Mouse (Mus musculus) spleen, adult 18-20 months (tissue): ENCODE results near the gene Clcn6.

Source experiments
- DNase-seq, 2 experiments: peaks; one replicate each; pipeline ENCODE4 v3.0.0; 2022; ENCODE audit warnings: mixed read lengths in 2 of 2

The Clcn6 gene

DNA sequence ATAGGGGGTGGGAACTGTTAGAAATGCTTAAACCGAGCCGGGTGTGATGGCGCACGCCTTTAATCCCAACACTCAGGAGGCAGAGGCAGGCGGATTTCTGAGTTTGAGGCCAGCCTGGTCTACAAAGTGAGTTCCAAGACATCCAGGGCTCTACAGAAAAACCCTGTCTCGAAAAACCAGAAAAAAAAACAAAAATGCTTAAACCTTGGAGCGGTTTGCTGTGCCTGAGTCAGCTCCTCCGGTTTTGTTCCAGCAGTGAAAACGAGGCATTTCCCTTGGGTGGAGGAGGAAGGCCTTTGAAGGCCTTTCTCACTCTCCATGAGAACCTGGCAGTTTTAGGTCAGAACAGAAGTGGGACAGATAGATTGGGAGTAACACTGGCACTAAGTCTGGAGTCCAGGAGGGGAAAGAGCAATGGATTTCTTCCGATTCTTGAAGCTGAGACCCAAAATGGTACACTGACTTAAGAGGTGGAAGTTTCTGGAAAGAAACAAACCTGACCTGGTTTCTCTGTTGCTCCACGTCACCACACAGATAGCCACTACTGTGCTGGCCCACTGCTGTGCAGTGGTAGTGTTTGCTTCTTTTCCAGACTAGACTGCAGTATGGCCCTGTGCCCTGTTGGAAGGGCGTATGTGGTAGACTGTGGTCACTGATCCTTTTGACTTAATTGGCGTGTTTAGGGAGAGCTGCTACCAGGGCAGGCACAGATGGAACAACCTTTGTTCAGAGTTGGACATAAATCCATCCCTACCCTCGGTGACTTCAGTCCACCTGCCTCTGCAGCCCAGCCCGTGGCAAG, 1.6 kb upstream of the Clcn6 start:
- DNase-seq = no peak

- DNase-seq = peak in 1 of 2 experiments; percentile 11
These were observed 820 bp upstream of the Clcn6 start for GRCm38 (mm10) chr4:148039254-148040028.

GRCm38 (mm10) chr4:148038079-148038599, 482 bp downstream of the Clcn6 start:
- DNase-seq = no peak

DNA sequence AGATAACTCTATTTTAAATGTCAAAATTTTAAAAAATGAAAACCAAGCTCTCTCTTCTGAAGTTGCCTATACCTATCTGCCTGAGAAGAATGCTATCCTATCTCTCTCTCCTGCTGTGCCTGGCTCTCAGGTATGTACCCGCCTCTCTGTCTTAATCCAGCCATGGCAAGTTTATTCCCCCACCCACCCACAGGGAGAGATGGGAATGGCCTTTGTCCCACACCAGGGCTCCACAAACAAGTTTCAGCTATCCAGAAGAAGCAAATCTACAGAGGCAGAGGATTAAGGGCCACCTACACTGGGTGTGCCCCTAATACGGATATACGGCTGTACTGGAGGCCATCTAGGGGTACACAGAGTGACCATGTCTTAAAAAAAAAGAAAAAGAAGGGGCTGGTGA, 3.2 kb downstream of the Clcn6 start:
- no peak for DNase-seq

GRCm38 (mm10) chr4:148033858-148034410, 4.7 kb downstream of the Clcn6 start:
- no peak for DNase-seq

DNA sequence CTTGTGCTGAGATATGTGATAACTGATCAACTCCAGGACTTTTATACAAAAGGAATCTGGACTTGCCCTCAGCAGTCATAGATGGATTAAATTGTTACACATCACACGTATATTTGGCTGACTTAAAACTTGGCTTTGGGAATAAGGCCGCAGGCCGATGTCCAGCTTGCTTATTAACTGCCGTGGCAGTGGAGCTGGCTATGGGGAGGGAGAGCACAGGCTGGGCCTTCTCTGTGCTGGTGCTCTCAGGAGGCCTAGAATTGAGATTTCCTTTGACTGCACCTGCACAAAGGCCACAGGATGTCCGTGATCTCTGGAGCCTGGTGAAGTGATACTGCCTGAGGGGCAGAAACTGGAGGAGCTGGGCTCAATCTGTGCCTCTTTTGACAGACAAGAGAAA, 8.1 kb downstream of the Clcn6 start:
- no peak for DNase-seq

- DNase-seq = no peak
These were observed 9.3 kb downstream of the Clcn6 start for GRCm38 (mm10) chr4:148029297-148029696.

DNA sequence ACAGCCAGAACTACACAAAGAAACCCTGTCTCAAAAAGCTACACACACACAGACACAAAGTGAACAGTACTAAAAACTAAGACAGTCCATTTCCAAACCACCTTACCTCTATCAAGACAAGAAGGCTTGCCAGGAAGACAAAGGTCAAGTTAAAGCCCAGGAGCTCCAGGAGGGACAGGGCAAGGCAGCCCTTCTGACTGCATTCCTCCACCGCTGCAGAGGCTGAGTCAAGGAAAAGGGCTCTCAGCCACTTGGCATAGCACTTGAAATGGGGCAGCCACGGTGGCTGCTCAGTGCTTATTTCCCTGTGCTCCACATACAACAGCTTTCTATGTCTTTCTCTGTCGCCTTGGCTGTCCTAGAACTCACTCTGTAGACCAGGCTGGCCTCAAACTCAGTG, 14.6 kb downstream of the Clcn6 start:
- no peak for DNase-seq

- DNase-seq = no peak
These were observed 20.2 kb downstream of the Clcn6 start for GRCm38 (mm10) chr4:148018410-148018809.

GRCm38 (mm10) chr4:148016981-148017380, 21.6 kb downstream of the Clcn6 start:
- DNase-seq = no peak

DNA sequence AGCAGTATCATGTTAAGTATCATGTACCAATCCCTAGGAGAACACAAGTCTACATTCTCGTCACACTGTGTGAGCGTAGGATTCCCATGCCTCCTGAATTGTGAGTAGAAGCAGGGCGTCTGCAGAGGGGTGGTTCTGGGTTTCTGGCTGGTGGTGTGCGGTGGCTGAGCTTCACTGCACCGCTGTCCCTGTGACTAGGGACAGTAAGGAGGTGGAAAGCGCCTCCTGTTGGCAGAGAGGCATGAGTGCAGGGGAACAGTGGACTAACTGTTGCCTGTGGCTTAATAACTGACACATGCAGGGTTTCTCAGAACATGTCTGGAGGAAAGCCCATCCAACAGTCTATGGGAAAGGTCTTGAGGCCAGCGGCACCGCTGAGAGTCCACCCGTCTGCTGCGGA, 23.2 kb downstream of the Clcn6 start:
- no peak for DNase-seq

- no peak for DNase-seq
These were observed 26.4 kb downstream of the Clcn6 start for GRCm38 (mm10) chr4:148012216-148012615.

DNA sequence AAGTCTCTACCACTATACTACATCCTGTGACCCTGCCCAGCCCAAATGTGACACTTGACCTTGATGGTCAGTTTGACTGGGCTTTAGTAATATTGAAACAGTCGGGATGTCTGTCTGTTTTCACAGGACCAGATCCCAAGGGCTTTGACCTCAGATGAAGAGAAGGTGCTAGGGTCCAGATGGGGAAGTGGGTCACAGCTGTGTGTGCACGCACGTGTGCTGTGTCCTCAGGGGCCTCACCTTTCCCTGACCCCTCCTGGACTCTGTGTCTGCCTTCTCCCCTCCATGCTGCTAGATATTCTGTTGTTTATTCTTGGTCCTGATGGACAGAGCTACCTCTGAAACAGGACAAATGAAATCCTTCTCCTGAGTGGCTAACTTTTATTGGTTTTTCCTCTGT, 27.3 kb downstream of the Clcn6 start:
- DNase-seq = no peak

- DNase-seq = no peak
These were observed 29.0 kb downstream of the Clcn6 start for GRCm38 (mm10) chr4:148009641-148010040.

- peak in 1 of 2 experiments; percentile 11 for DNase-seq
These were observed 30.2 kb downstream of the Clcn6 start for GRCm38 (mm10) chr4:148008412-148008811.

GRCm38 (mm10) chr4:148004361-148004760, 34.3 kb downstream of the Clcn6 start:
- no peak for DNase-seq

DNA sequence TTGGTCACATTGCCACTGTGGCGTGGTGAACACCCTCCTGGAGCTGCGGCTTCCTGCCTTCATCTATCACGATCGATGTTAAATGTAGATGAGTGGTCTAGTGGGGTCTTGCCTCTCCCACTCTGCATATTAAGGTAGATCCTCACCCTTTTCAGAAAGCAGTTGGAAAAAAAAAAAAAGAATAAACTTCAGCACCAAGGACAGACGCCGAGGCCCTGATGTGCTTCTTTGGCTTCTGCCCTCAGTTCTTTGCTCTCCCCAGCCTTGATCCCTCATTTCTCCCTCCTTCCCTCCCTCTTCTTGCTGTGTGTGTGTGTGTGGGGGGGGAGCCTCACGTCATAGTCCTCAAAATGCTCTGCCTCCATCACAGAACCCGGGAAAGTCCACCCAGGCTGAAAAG, 36.8 kb downstream of the Clcn6 start:
- no peak for DNase-seq

GRCm38 (mm10) chr4:148001013-148001789, 37.4 kb downstream of the Clcn6 start:
- no peak for DNase-seq

GRCm38 (mm10) chr4:148000202-148000772, 38.3 kb downstream of the Clcn6 start, which contains the start of gene Nppa:
Nppa (plus strand) TSS chr4:148000722.
- no peak for DNase-seq

DNA sequence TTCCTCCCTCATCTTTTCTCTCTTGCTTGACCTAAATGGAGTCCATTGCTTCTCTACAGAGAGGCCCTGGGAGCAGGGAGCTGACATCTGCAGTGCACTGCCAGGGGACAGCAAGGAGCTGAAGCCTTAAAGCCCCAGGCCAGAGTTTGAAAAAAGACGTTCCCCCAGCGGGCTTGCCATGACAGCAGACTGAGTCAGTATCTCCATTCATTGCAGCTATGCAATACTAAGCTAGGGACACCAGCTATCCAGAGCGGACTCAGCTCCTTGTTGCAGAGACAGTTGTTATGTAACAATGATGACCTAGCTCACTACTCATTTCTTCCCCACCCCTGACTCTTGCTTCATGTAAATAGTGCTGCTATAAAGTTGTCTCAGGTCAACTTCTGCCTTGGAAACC, 43.3 kb downstream of the Clcn6 start:
- no peak for DNase-seq

DNA sequence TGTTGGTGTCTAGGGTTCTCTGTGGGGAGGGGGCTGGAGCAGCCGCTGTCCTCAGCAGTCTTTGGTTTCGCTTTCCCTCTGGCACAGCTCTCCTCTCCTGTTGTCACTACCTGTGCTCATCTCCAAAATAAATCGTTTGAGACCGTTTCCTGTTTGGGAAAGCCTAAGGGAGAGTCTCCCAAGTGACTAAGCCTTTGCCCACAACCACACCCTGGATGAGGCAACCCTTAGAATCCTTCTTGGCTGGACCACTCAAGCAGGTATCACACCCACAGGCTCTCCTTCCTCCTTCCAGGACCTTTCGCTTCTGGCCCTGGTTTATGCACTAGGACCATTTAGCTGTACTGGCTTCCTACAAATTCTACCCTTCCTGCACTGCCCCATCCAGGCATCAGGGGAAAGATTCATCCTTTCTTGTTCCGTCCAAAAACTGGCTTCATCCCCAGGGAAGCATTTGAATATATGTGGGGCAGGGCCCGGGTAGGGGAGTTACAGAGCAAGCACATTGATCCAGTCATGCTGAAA, 45.0 kb downstream of the Clcn6 start:
- DNase-seq = no peak
